In genomic region chr13:20472301-20472831, GRCm38 (mm10) we compare ENCODE assay signal across 9 mouse cellular contexts.
A peak's percentile ranks its signal among the peaks of the same experiment; 100 is the strongest.
DNase-seq lines count a peak whose midpoint lies in the region; TF ChIP-seq lines count a peak whose summit lies in the region.
"Had no signal": no experiment of that assay in that cellular context is flagged by ENCODE, and none has a peak within 500 bp of the region (broad histone marks: within the 10 kb centered on the region; RNA-seq: fewer than 3 reads in every experiment).

No protein-coding gene starts in this region.

- H3K36me3 ChIP-seq in forebrain, embryonic 10.5 days (replicated peaks): no peaks in the 10 kb centered on the region
- H3K36me3 ChIP-seq in kidney, adult 2 months (ENCODE audit: control insufficient read depth, insufficient read depth, low read length): no peaks in the 10 kb centered on the region
- H3K36me3 ChIP-seq: lung, embryonic 15.5 days had no signal

- intact Hi-C loops in left cerebral cortex, postnatal 10 days (cut with DNase I): loop anchor here (2.0 to 10.0 kb wide), 3 partner anchors 65 to 562 kb away; no protein-coding TSS in a partner anchor
- intact Hi-C loops in heart, postnatal 10 days (cut with DNase I): no loop called here

- H3K9me3 ChIP-seq in forebrain, embryonic 10.5 days: no peaks in the 10 kb centered on the region
- H3K9me3 ChIP-seq: lung, embryonic 15.5 days had no signal

- TF ChIP-seq POLR2A in kidney, adult 2 months (IDR thresholded peaks at IDR 0.05; ENCODE audit: low read depth, low read length): no peak

- H3K27ac ChIP-seq in layer of hippocampus, adult 2 months: peak overlapping the region; percentile 54; the same call in 1 of the 2 replicates
- H3K27ac ChIP-seq in forebrain, embryonic 10.5 days: 0 out of 2 replicates have a peak overlapping the region, but pooled peaks have one; percentile 51
- H3K27ac ChIP-seq in kidney, adult 2 months (ENCODE audit: insufficient read depth, low read depth, low read length): no peak overlapping the region
- H3K27ac ChIP-seq: lung, embryonic 15.5 days had no signal

- 54% methylated on average over 10 of the region's 10 CpGs for WGBS in forebrain, embryonic 10.5 days
- WGBS in kidney, adult 2 months: 58% methylated on average over 10 of the region's 10 CpGs

- peak overlapping the region; percentile 63 for H3K4me3 ChIP-seq in layer of hippocampus, adult 2 months
- H3K4me3 ChIP-seq in forebrain, embryonic 10.5 days: peak overlapping the region; percentile 15; the same call in 1 of the 2 replicates
- H3K4me3 ChIP-seq in kidney, adult 2 months (ENCODE audit: insufficient read depth, low read depth, low read length): no peak overlapping the region
- H3K4me3 ChIP-seq: lung, embryonic 15.5 days had no signal

- peak; percentile 36 to 63 for DNase-seq in layer of hippocampus, adult 2 months (ENCODE audit: low spot score in 2 of 2)
- no peak for DNase-seq in layer of hippocampus, adult 9-10 months (ENCODE audit: low spot score)
- DNase-seq in forebrain, embryonic 10.5 days (ENCODE audit: extremely low spot score, low spot score): no peak
- DNase-seq in left cerebral cortex, postnatal 10 days (ENCODE audit: extremely low spot score in 1 of 2, low spot score in 2 of 2): peak; percentile 40 to 65
- peak; percentile 57 to 64 for DNase-seq in right cerebral cortex, adult 2 months (ENCODE audit: low spot score in 2 of 2)
- no peak for DNase-seq in kidney, adult 2 months
- no peak for DNase-seq in lung, adult 18-20 months
- no peak for DNase-seq in heart, postnatal 10 days

- no peak for TF ChIP-seq CTCF in layer of hippocampus, adult 2 months (conservative IDR thresholded peaks at IDR 0.05)
- TF ChIP-seq CTCF in kidney, adult 2 months (conservative IDR thresholded peaks at IDR 0.05; ENCODE audit: insufficient read depth, insufficient read length, low read depth, low read length): no peak

- H3K27me3 ChIP-seq in forebrain, embryonic 10.5 days (ENCODE audit: poor library complexity, severe bottlenecking): no peaks in the 10 kb centered on the region
- no peaks in the 10 kb centered on the region for H3K27me3 ChIP-seq in kidney, adult 2 months (replicated peaks; ENCODE audit: control insufficient read depth, insufficient read depth, low read length)
- H3K27me3 ChIP-seq: lung, embryonic 15.5 days had no signal

- H3K4me1 ChIP-seq in forebrain, embryonic 10.5 days: peaks cover 22% of the 10 kb centered on the region
- H3K4me1 ChIP-seq in kidney, adult 2 months (ENCODE audit: control insufficient read depth, insufficient read depth, low read length): no peaks in the 10 kb centered on the region
- H3K4me1 ChIP-seq: lung, embryonic 15.5 days had no signal

Comparison
In these comparisons a context has a peak if more than half of its experiments do, and no peak if none do; other contexts are left out.
1. DNase-seq: peak in layer of hippocampus, adult 2 months (2 of 2), left cerebral cortex, postnatal 10 days (2 of 2) and right cerebral cortex, adult 2 months (2 of 2); none in layer of hippocampus, adult 9-10 months (single experiment), forebrain, embryonic 10.5 days (single experiment), kidney, adult 2 months (single experiment), lung, adult 18-20 months (0 of 2) and heart, postnatal 10 days (0 of 2).